Mouse (Mus musculus): ENCODE measurements at regions not wholly inside any gene's neighbourhood (a gene's known extent, or its start where the extent isn't known, plus 50 kb on each side); places are given as distances from the start of the nearest gene placed in this dataset.

DNA sequence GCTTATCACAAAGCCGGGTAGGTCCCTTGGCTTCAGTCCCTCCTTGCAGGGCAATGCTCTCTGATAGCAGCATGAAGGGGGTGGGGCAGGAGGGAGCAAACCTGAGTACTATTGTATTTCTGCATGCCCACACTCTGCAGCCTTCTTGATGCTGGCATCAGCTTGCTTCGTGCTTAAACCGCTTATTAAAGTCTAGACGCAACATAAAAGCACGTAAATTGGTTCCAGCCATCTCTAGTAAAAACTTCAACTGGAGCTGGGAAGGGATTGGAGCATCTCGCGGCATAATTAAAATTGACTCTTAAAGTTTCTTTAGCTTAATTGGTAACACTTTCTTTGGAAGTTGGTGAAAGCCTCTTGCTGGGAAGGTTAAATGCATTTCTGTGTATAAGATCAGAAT lies 131.5 kb upstream of the Jag1 start:
- H3K27me3 ChIP-seq (ENCODE audit: control insufficient read depth, insufficient read depth, low read length): no peaks in the 10 kb centered on the region
- 60% methylated on average over 7 of the region's 7 CpGs for WGBS
- H3K4me3 ChIP-seq (replicated peaks; ENCODE audit: insufficient read depth, low read depth, low read length): no peak overlapping the region
- TF ChIP-seq CTCF (IDR thresholded peaks at IDR 0.05; ENCODE audit: borderline replicate concordance, insufficient read depth, low read depth, low read length) (no peak), POLR2A (IDR thresholded peaks at IDR 0.05; ENCODE audit: borderline replicate concordance, insufficient read depth, low read length) (no peak)
- no peak for DNase-seq
- no peak overlapping the region for H3K27ac ChIP-seq (ENCODE audit: insufficient read depth, low read length)
- H3K4me1 ChIP-seq (ENCODE audit: control insufficient read depth, insufficient read depth, low read length): no peaks in the 10 kb centered on the region

DNA sequence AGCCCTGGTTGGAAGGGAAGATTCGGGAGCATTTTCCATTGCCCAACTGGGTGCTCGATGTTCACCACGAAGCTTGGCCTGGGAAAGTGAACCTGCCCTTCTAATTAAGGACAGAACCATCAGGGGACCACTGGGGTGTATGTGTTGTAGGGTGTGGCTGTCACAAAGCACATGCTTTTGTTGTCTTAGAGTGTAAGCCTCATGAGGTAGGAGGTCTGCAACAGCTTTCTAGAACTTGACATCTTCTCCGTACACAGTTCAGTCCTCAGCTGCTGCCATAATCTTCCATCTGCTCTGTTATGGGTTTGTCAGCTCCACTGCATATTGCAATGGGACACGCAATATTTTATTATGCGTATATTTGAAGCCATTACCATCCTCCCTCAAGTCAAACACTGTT lies 127.9 kb upstream of the Jag1 start:
- 49% methylated on average over 6 of the region's 6 CpGs for WGBS
- Histone ChIP-seq H3K27ac (ENCODE audit: insufficient read depth, low read length) (no peak overlapping the region), H3K4me1 (ENCODE audit: control insufficient read depth, insufficient read depth, low read length) (no peaks in the 10 kb centered on the region), H3K27me3 (ENCODE audit: control insufficient read depth, insufficient read depth, low read length) (no peaks in the 10 kb centered on the region), H3K4me3 (replicated peaks; ENCODE audit: insufficient read depth, low read depth, low read length) (no peak overlapping the region)
- TF ChIP-seq POLR2A (IDR thresholded peaks at IDR 0.05; ENCODE audit: borderline replicate concordance, insufficient read depth, low read length) (no peak), CTCF (IDR thresholded peaks at IDR 0.05; ENCODE audit: borderline replicate concordance, insufficient read depth, low read depth, low read length) (no peak)
- no peak for DNase-seq

DNA sequence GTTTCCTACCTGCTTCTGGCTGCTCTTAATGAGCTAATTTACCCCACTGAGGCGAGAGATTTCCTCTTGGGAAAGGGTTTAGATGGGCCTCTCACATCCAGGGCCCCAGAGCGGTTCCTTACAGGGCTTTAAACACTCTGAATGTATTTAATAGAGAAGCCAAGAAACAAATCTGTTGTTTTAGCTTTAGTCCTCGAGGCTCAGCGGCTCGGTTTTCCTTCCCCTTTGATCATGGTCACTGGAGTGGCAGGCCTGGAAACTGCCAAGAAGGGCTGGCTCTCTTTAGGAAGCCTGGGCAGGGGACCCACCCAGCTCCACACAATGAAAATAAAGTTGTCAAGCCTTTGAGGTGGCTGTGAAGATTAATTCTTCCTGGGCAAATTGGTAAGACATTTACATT lies 127.5 kb upstream of the Jag1 start:
- no peak overlapping the region for H3K4me3 ChIP-seq (replicated peaks; ENCODE audit: insufficient read depth, low read depth, low read length)
- no peaks in the 10 kb centered on the region for H3K27me3 ChIP-seq (ENCODE audit: control insufficient read depth, insufficient read depth, low read length)
- no peak overlapping the region for H3K27ac ChIP-seq (ENCODE audit: insufficient read depth, low read length)
- whole genome bisulfite sequencing: 24% methylated on average over 5 of the region's 5 CpGs
- no peaks in the 10 kb centered on the region for H3K4me1 ChIP-seq (ENCODE audit: control insufficient read depth, insufficient read depth, low read length)
- no peak for TF ChIP-seq POLR2A (IDR thresholded peaks at IDR 0.05; ENCODE audit: borderline replicate concordance, insufficient read depth, low read length)
- no peak for DNase-seq

DNA sequence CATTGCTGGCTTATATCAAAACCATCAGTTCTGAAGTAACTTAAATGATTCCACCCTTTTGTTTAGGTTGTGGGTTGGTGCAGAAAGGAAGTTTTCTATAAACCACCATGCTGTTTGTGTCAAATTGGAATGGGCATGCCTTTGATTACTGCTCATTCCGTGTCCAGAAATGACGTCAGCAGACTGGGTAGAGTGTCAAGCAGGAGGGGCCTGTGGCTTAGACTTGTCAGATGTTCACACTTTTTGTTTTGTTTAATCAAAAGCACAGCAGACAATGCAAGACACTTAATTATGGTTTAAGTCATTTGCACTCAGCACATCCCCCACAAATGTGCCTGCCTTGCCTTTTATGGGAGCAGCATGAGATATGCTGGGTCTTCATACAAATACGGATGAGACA lies 120.5 kb upstream of the Jag1 start:
- no peak for DNase-seq
- WGBS: 65% methylated on average over 3 of the region's 3 CpGs
- TF ChIP-seq CTCF (IDR thresholded peaks at IDR 0.05; ENCODE audit: borderline replicate concordance, insufficient read depth, low read depth, low read length) (no peak), POLR2A (IDR thresholded peaks at IDR 0.05; ENCODE audit: borderline replicate concordance, insufficient read depth, low read length) (no peak)
- Histone ChIP-seq H3K27me3 (ENCODE audit: control insufficient read depth, insufficient read depth, low read length) (no peaks in the 10 kb centered on the region), H3K4me1 (ENCODE audit: control insufficient read depth, insufficient read depth, low read length) (no peaks in the 10 kb centered on the region), H3K27ac (ENCODE audit: insufficient read depth, low read length) (no peak overlapping the region), H3K4me3 (replicated peaks; ENCODE audit: insufficient read depth, low read depth, low read length) (no peak overlapping the region)

DNA sequence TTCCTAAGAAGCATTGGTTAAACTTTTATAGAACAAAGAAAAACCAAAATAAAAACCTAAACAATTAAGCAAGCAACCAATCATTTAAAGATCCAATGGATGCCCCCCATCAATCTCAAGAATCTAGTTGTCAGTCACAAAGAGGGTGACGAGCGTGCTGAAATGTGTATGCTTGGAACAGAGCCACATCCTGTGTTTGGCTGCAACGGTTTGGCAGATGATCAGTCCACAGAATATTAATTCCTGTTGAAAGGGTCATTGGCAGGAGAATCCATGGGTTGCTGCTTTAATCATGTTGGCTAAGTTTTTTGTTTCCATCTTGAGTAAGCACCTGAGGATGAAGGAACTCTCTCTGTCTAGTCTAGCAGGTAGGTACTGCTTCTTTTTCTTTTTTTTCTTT lies 117.5 kb upstream of the Jag1 start:
- TF ChIP-seq CTCF (IDR thresholded peaks at IDR 0.05; ENCODE audit: borderline replicate concordance, insufficient read depth, low read depth, low read length): no peak
- no peak overlapping the region for H3K4me3 ChIP-seq (replicated peaks; ENCODE audit: insufficient read depth, low read depth, low read length)
- WGBS: 14% methylated on average over 3 of the region's 3 CpGs

DNA sequence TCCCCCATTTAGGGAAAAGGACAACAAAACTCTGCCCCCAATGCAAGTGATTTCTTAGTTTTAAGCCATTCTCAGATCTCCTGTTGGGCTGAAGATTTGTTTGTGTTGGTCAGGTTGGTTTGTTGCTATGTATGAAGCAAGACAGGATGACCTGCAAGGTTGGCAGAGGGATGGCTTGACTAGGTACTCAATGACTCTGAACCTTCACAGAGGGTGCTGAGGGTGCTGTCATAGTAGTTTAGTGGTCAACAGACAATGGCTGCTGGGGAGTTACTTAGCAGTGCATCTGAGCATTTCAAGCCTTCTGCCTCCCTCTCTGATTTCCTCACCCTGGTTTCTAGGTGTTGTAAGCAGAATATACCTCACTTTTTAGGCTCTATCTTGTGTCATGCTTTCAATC lies 114.7 kb upstream of the Jag1 start:
- H3K4me3 ChIP-seq (replicated peaks; ENCODE audit: insufficient read depth, low read depth, low read length): no peak overlapping the region
- no peak overlapping the region for H3K27ac ChIP-seq (ENCODE audit: insufficient read depth, low read length)
- TF ChIP-seq CTCF (IDR thresholded peaks at IDR 0.05; ENCODE audit: borderline replicate concordance, insufficient read depth, low read depth, low read length): no peak
- TF ChIP-seq POLR2A (IDR thresholded peaks at IDR 0.05; ENCODE audit: borderline replicate concordance, insufficient read depth, low read length): no peak
- H3K4me1 ChIP-seq (ENCODE audit: control insufficient read depth, insufficient read depth, low read length): no peaks in the 10 kb centered on the region
- H3K27me3 ChIP-seq (ENCODE audit: control insufficient read depth, insufficient read depth, low read length): no peaks in the 10 kb centered on the region; the same call in 1 of the 2 replicates
- DNase-seq: no peak

More for the DNA sequence above, 117.5 kb upstream of the Jag1 start:
- no peaks in the 10 kb centered on the region for H3K4me1 ChIP-seq (ENCODE audit: control insufficient read depth, insufficient read depth, low read length)
- DNase-seq: no peak
- H3K27ac ChIP-seq (ENCODE audit: insufficient read depth, low read length): no peak overlapping the region
- no peaks in the 10 kb centered on the region; the same call in 1 of the 2 replicates for H3K27me3 ChIP-seq (ENCODE audit: control insufficient read depth, insufficient read depth, low read length)

DNA sequence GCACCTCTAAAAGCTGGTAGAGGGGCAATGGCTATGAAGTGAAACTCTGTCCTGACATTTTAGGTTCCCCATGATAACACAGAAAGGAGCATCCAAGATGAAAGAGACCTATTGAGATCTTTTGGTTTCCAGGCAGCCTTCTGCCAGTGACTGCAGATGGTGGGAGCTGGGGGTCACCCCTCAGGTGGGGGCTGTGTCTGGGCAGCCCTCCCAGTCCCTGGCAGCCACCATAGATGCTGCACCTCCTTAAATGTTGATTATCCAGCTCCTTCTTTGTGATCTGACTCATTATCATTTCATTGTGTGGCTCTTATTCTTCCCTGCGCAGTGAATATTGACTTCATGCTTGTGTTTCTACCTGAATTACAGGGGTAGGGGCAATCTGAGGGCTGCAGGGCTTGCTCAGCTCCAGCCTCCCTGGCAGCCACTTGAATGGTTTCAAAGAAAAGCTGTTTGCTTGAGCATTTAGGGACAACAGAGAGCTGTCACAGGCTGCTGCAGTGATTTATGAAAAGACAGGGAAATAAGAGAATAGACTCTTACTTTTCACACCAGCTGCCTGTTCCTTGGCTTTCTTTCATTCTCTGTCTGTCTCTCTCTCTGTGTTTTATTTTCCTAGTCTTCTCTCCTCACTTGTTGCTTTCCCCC lies 113.1 kb upstream of the Jag1 start:
- whole genome bisulfite sequencing: 7% methylated on average over 1 of the region's 1 CpGs
- H3K27me3 ChIP-seq (ENCODE audit: control insufficient read depth, insufficient read depth, low read length): no peaks in the 10 kb centered on the region; the same call in 1 of the 2 replicates
- no peaks in the 10 kb centered on the region for H3K4me1 ChIP-seq (ENCODE audit: control insufficient read depth, insufficient read depth, low read length)
- DNase-seq: no peak
- H3K4me3 ChIP-seq (replicated peaks; ENCODE audit: insufficient read depth, low read depth, low read length): no peak overlapping the region
- TF ChIP-seq POLR2A (IDR thresholded peaks at IDR 0.05; ENCODE audit: borderline replicate concordance, insufficient read depth, low read length) (no peak), CTCF (IDR thresholded peaks at IDR 0.05; ENCODE audit: borderline replicate concordance, insufficient read depth, low read depth, low read length) (no peak)
- H3K27ac ChIP-seq (ENCODE audit: insufficient read depth, low read length): no peak overlapping the region

DNA sequence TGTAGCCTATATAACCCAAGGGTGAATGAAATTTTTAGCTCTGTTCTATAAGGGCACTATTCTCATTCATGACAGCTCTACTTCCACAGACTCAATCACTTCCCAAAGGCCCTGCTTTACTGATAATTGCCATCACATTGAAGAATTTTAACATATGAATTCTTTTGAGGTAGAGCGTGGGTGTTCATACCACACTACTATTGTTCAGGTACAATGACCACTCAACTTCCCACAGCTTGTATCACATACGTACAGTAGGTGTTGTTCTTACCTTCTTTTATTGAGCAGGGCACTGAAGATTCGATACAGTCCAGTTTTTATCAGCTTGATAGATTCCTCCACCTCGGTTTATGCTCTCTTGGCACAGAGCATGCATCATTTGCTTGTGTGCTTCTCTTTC lies 111.1 kb upstream of the Jag1 start:
- Histone ChIP-seq H3K27me3 (ENCODE audit: control insufficient read depth, insufficient read depth, low read length) (no peaks in the 10 kb centered on the region; the same call in 1 of the 2 replicates), H3K27ac (ENCODE audit: insufficient read depth, low read length) (no peak overlapping the region), H3K4me1 (ENCODE audit: control insufficient read depth, insufficient read depth, low read length) (no peaks in the 10 kb centered on the region), H3K4me3 (replicated peaks; ENCODE audit: insufficient read depth, low read depth, low read length) (no peak overlapping the region)
- 73% methylated on average over 4 of the region's 4 CpGs for WGBS
- no peak for DNase-seq
- TF ChIP-seq CTCF (IDR thresholded peaks at IDR 0.05; ENCODE audit: borderline replicate concordance, insufficient read depth, low read depth, low read length) (no peak), POLR2A (IDR thresholded peaks at IDR 0.05; ENCODE audit: borderline replicate concordance, insufficient read depth, low read length) (no peak)

Data from cerebellum, adult 2 months (tissue).